Mouse (Mus musculus) heart, postnatal 0 days (tissue): ENCODE data around the gene Akap6. TPM values are rescaled to one million over a fixed set of nuclear protein-coding genes. Genes with fewer than 3 reads are reported as not detected.

ENCODE experiments used
- ATAC-seq: fragments of 200-750 bp; cut with Nextera tagmentation; 2 replicates; pipeline ENCODE4 v1.8.0; 2017; ENCODE audit warnings: low read depth, moderate number of reproducible peaks, moderate library complexity; ENCODE audit not compliant: insufficient read depth
- DNase-seq: peaks from one replicate; pipeline ENCODE4 v3.0.0-alpha.2; 2016; ENCODE audit warnings: low spot score
- H3K27ac ChIP-seq: fragments of 300-500 bp; sonication (generic); 2 replicates; pipeline ENCODE4 v1.5.1; 2014; ENCODE audit warnings: low read depth, mild to moderate bottlenecking
- H3K27me3 ChIP-seq: fragments of 300-500 bp; sonication (generic); 2 replicates; pipeline ENCODE4 v1.6.1; 2014; ENCODE audit warnings: low read length, mixed read lengths; ENCODE audit not compliant: control insufficient read depth, insufficient read depth
- H3K36me3 ChIP-seq: fragments of 300-500 bp; sonication (generic); replicated peaks from 2 replicates; pipeline ENCODE4 v1.6.1; 2014; ENCODE audit warnings: low read length, mixed read lengths; ENCODE audit not compliant: control insufficient read depth, insufficient read depth
- H3K4me1 ChIP-seq: fragments of 300-500 bp; sonication (generic); 2 replicates; pipeline ENCODE4 v1.6.1; 2014; ENCODE audit warnings: antibody characterized with exemption; ENCODE audit not compliant: control insufficient read depth, insufficient read depth
- H3K4me2 ChIP-seq: fragments of 300-500 bp; sonication (generic); 2 replicates; pipeline ENCODE4 v1.6.1; 2014; ENCODE audit warnings: low read depth, mild to moderate bottlenecking, low read length, moderate library complexity
- H3K4me3 ChIP-seq: fragments of 300-500 bp; sonication (generic); 2 replicates; pipeline ENCODE4 v1.5.1; 2014; ENCODE audit warnings: low read depth, low read length
- H3K9ac ChIP-seq: fragments of 300-500 bp; sonication (generic); replicated peaks from 2 replicates; pipeline ENCODE4 v1.6.1; 2014; ENCODE audit warnings: low read depth, low read length, mixed read lengths
- H3K9me3 ChIP-seq: fragments of 300-500 bp; sonication (generic); replicated peaks from 2 replicates; pipeline ENCODE4 v1.6.1; 2016; ENCODE audit warnings: low read length; ENCODE audit not compliant: control insufficient read depth
- CTCF ChIP-seq: IDR thresholded peaks from 2 replicates; pipeline ENCODE4 v1.5.1; 2016; ENCODE audit warnings: antibody characterized with exemption, control low read depth, low read depth
- EP300 ChIP-seq: IDR thresholded peaks from 2 replicates; pipeline ENCODE4 v1.6.1; 2016; ENCODE audit warnings: antibody characterized with exemption, low read depth
- WGBS: fragments of 180-500 bp; shearing (Covaris S2); extraction: QIAGEN DNeasy Blood & Tissue Kit; methylation state at CpG from one replicate; pipeline ENCODE4 v1.1.7; 2014; 5-methylcytosine and 5-hydroxymethylcytosine counted together
- polyA plus RNA-seq: library from polyadenylated mRNA; unstranded; fragments of >200 nt; fragmentation: Nextera tagmentation; extraction: Ambion mirVana; gene quantifications from 2 replicates; pipeline ENCODE4 v1.2.1, GENCODE M21; 2015
- total RNA-seq: library from RNA; depleted of rRNA; stranded (reverse); fragments of >200 nt; gene quantifications from 2 replicates; pipeline ENCODE4 v1.2.3, GENCODE M21; 2014; ENCODE audit warnings: low replicate concordance

Akap6 gene
- total and polyA plus RNA-seq, 2 experiments from 2014 or later = 10.3 to 53.2 TPM

GRCm38 (mm10) chr12:52782902-52783441, 83.8 kb downstream of the Akap6 start:
- Histone ChIP-seq H3K36me3 (no peaks in the 10 kb centered on the region), H3K27ac (no peak overlapping the region), H3K9ac (peak overlapping the region; percentile 8; the same call in 1 of the 2 replicates), H3K9me3 (no peaks in the 10 kb centered on the region), H3K27me3 (no peaks in the 10 kb centered on the region), H3K4me2 (peak overlapping the region; percentile 54), H3K4me3 (peak overlapping the region; percentile 29), H3K4me1 (peaks cover 3% of the 10 kb centered on the region; the same call in 1 of the 2 replicates)
- ATAC-seq = peak; percentile 63
- 8% methylated on average over 14 of the region's 14 CpGs for WGBS
- DNase-seq = peak; percentile 40
- TF ChIP-seq EP300 = no peak
- no peak for TF ChIP-seq CTCF

- no peak for ATAC-seq
These were observed 86.0 kb downstream of the Akap6 start for GRCm38 (mm10) chr12:52785217-52785616.

GRCm38 (mm10) chr12:52790350-52790768, 91.2 kb downstream of the Akap6 start:
- peak overlapping the region; percentile 34; the same call in 1 of the 2 replicates for H3K9ac ChIP-seq
- peak overlapping the region; percentile 76 for H3K27ac ChIP-seq
- peak overlapping the region; percentile 56 for H3K4me2 ChIP-seq
- peak; percentile 94 for ATAC-seq
- H3K36me3 ChIP-seq = no peaks in the 10 kb centered on the region
- DNase-seq = peak; percentile 71
- H3K4me1 ChIP-seq = peaks cover 7% of the 10 kb centered on the region
- H3K9me3 ChIP-seq = no peaks in the 10 kb centered on the region
- no peaks in the 10 kb centered on the region for H3K27me3 ChIP-seq
- peak overlapping the region; percentile 24 for H3K4me3 ChIP-seq
- TF ChIP-seq EP300 (0 out of 2 replicates have a peak, but pooled peaks have one; percentile 21), CTCF (no peak)
- WGBS = 3% methylated on average over 8 of the region's 8 CpGs

More at GRCm38 (mm10) chr12:52785217-52785616, 86.0 kb downstream of the Akap6 start:
- no peaks in the 10 kb centered on the region for H3K9me3 ChIP-seq
- H3K4me1 ChIP-seq = peaks cover 3% of the 10 kb centered on the region
- DNase-seq = no peak
- no peak overlapping the region for H3K27ac ChIP-seq
- H3K36me3 ChIP-seq = no peaks in the 10 kb centered on the region
- no peak overlapping the region for H3K4me3 ChIP-seq
- no peak overlapping the region for H3K9ac ChIP-seq
- TF ChIP-seq CTCF = no peak
- TF ChIP-seq EP300 = no peak
- H3K27me3 ChIP-seq = no peaks in the 10 kb centered on the region
- no peak overlapping the region for H3K4me2 ChIP-seq

- 88% methylated on average over 4 of the region's 4 CpGs for WGBS
These were observed 94.9 kb downstream of the Akap6 start for GRCm38 (mm10) chr12:52794131-52794530.

GRCm38 (mm10) chr12:52795551-52796470, 96.6 kb downstream of the Akap6 start:
- H3K4me3 ChIP-seq = no peak overlapping the region
- H3K27me3 ChIP-seq = no peaks in the 10 kb centered on the region
- no peak for TF ChIP-seq EP300
- TF ChIP-seq CTCF = no peak
- H3K9me3 ChIP-seq = no peaks in the 10 kb centered on the region
- no peaks in the 10 kb centered on the region for H3K36me3 ChIP-seq
- peaks cover 19% of the 10 kb centered on the region for H3K4me1 ChIP-seq
- no peak for DNase-seq
- H3K9ac ChIP-seq = no peak overlapping the region
- no peak for ATAC-seq
- WGBS = 68% methylated on average over 18 of the region's 18 CpGs
- no peak overlapping the region for H3K27ac ChIP-seq
- no peak overlapping the region for H3K4me2 ChIP-seq

More at GRCm38 (mm10) chr12:52794131-52794530, 94.9 kb downstream of the Akap6 start:
- Histone ChIP-seq H3K4me2 (no peak overlapping the region), H3K27ac (no peak overlapping the region), H3K9me3 (no peaks in the 10 kb centered on the region), H3K36me3 (no peaks in the 10 kb centered on the region), H3K4me1 (peaks cover 11% of the 10 kb centered on the region), H3K9ac (no peak overlapping the region), H3K27me3 (no peaks in the 10 kb centered on the region), H3K4me3 (no peak overlapping the region)
- ATAC-seq (no peak), DNase-seq (no peak)
- TF ChIP-seq CTCF = no peak
